Mouse (Mus musculus) hindbrain, embryonic 12.5 days (tissue): ENCODE results near the gene Hist1h2bg. TPM values are rescaled to one million over a fixed set of nuclear protein-coding genes. Genes with fewer than 3 reads are reported as not detected.
"Not testable (repeated sequence)": the region's sequence is repeated elsewhere in the genome, so short reads cannot be mapped to it uniquely, and the experiment has no call there.

Source experiments
- ATAC-seq: fragments of 200-750 bp; cut with Nextera tagmentation; 2 replicates; pipeline ENCODE4 v1.8.0; 2017; ENCODE audit warnings: moderate TSS enrichment; ENCODE audit not compliant: low FRiP score
- H3K27ac ChIP-seq: fragments of 300-500 bp; sonication (generic); 2 replicates; pipeline ENCODE4 v1.5.1; 2016; ENCODE audit warnings: mild to moderate bottlenecking
- H3K27me3 ChIP-seq: fragments of 300-500 bp; sonication (generic); 2 replicates; pipeline ENCODE4 v1.6.1; 2016; ENCODE audit warnings: mild to moderate bottlenecking
- H3K36me3 ChIP-seq: fragments of 300-500 bp; sonication (generic); 2 replicates; pipeline ENCODE4 v1.6.1; 2016; ENCODE audit warnings: mild to moderate bottlenecking
- H3K4me1 ChIP-seq: fragments of 300-500 bp; sonication (generic); 2 replicates; pipeline ENCODE4 v1.6.1; 2016
- H3K4me2 ChIP-seq: fragments of 300-500 bp; sonication (generic); replicated peaks from 2 replicates; pipeline ENCODE4 v1.6.1; 2016; ENCODE audit warnings: mild to moderate bottlenecking
- H3K4me3 ChIP-seq: fragments of 300-500 bp; sonication (generic); 2 replicates; pipeline ENCODE4 v1.5.1; 2016; ENCODE audit warnings: mild to moderate bottlenecking
- H3K9ac ChIP-seq: fragments of 300-500 bp; sonication (generic); 2 replicates; pipeline ENCODE4 v1.6.1; 2016; ENCODE audit warnings: mild to moderate bottlenecking, moderate library complexity
- H3K9me3 ChIP-seq: fragments of 300-500 bp; sonication (generic); replicated peaks from 2 replicates; pipeline ENCODE4 v1.6.1; 2016; ENCODE audit warnings: mild to moderate bottlenecking
- WGBS: fragments of 180-500 bp; shearing (Covaris S2); methylation state at CpG from one replicate; pipeline ENCODE4 v1.1.7; 2016; 5-methylcytosine and 5-hydroxymethylcytosine counted together
- polyA plus RNA-seq: library from polyadenylated mRNA; unstranded; fragments of >200 nt; fragmentation: Nextera tagmentation; extraction: Ambion mirVana; gene quantifications from 2 replicates; pipeline ENCODE4 v1.2.1, GENCODE M21; 2016

Gene Hist1h2bg
- polyA plus RNA-seq, 1 experiment from 2014 or later: 7.1 TPM

DNA sequence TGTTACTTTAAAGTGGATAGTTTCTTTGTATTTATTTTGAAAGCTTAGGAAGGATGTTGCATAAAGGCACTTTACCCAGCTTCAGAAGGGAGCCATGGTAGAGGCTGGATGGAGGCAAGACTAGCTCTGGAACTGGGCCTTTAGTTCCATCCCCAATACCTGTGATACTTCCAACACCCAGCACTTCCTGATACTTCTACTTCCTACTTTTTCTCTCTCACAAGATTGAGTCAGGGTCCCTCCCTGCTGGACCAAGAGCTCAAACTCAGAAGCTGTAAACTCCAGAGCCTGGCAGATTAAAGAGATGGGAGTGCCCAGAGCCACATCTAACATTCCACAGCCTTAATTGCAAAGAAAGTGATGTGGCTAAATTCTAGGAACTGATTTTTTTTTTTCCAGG lies 13.1 kb downstream of the Hist1h2bg start:
- Histone ChIP-seq H3K27ac (peak overlapping the region; percentile 94), H3K4me3 (peak overlapping the region; percentile 37; the same call in 1 of the 2 replicates), H3K9ac (peak overlapping the region; percentile 75)

GRCm38 (mm10) chr13:23585029-23585441 lies 13.8 kb downstream of the Hist1h2bg start:
- no peaks in the 10 kb centered on the region for H3K36me3 ChIP-seq
- peak overlapping the region; percentile 37 for H3K4me3 ChIP-seq
- no peaks in the 10 kb centered on the region for H3K27me3 ChIP-seq
- H3K9me3 ChIP-seq: no peaks in the 10 kb centered on the region
- ATAC-seq: peak; percentile 23; the same call in 1 of the 2 replicates
- H3K9ac ChIP-seq: peak overlapping the region; percentile 75
- under 1% methylated on average over 21 of the region's 21 CpGs for WGBS
- peak overlapping the region; percentile 69 for H3K4me2 ChIP-seq
- peaks cover 24% of the 10 kb centered on the region for H3K4me1 ChIP-seq
- peak overlapping the region; percentile 94 for H3K27ac ChIP-seq

More for the DNA sequence above, 13.1 kb downstream of the Hist1h2bg start:
- H3K9me3 ChIP-seq: no peaks in the 10 kb centered on the region
- peak overlapping the region; percentile 69 for H3K4me2 ChIP-seq
- ATAC-seq: no peak
- H3K4me1 ChIP-seq: peaks cover 24% of the 10 kb centered on the region
- H3K27me3 ChIP-seq: no peaks in the 10 kb centered on the region
- no peaks in the 10 kb centered on the region for H3K36me3 ChIP-seq

DNA sequence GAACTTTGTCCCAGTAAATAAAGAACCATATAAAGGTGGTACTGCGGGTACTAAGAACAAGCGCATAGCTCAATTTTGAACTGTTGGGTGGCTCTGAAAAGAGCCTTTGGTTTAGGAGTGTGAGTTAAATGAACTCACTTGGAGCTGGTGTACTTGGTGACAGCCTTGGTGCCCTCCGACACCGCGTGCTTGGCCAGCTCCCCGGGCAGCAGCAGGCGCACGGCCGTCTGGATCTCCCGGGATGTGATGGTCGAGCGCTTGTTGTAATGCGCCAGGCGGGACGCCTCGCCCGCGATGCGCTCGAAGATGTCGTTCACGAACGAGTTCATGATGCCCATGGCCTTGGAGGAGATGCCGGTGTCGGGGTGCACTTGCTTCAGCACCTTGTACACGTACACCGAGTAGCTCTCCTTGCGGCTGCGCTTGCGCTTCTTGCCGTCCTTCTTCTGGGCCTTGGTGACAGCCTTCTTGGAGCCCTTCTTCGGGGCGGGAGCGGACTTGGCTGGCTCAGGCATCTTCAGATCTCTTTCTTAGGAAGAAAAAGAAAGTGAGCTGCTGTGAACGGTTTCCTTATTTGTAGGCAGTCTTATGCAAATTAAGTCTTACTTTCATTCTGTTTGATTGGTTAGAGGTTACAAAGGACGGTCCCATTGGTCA lies 14.4 kb downstream of the Hist1h2bg start:
- Histone ChIP-seq H3K4me2 (peak overlapping the region; percentile 69), H3K9ac (peak overlapping the region; percentile 75), H3K27ac (peak overlapping the region; percentile 94), H3K4me1 (peaks cover 24% of the 10 kb centered on the region), H3K4me3 (peak overlapping the region; percentile 37)
- not testable (repeated sequence) for H3K9me3 ChIP-seq, H3K36me3 ChIP-seq, H3K27me3 ChIP-seq
- peak; percentile 91 for ATAC-seq
- 0% methylated on average over 23 of the region's 36 CpGs for WGBS

- no peaks in the 10 kb centered on the region for H3K36me3 ChIP-seq
- peak overlapping the region; percentile 49 for H3K9ac ChIP-seq
- peaks cover 24% of the 10 kb centered on the region for H3K4me1 ChIP-seq
- no peaks in the 10 kb centered on the region for H3K9me3 ChIP-seq
- no peak for ATAC-seq
- WGBS: 3% methylated on average over 22 of the region's 22 CpGs
- H3K27ac ChIP-seq: peak overlapping the region; percentile 94
- peak overlapping the region; percentile 37 for H3K4me3 ChIP-seq
- H3K4me2 ChIP-seq: peak overlapping the region; percentile 69
- H3K27me3 ChIP-seq: no peaks in the 10 kb centered on the region
These were observed 15.1 kb downstream of the Hist1h2bg start for GRCm38 (mm10) chr13:23586099-23586939.

DNA sequence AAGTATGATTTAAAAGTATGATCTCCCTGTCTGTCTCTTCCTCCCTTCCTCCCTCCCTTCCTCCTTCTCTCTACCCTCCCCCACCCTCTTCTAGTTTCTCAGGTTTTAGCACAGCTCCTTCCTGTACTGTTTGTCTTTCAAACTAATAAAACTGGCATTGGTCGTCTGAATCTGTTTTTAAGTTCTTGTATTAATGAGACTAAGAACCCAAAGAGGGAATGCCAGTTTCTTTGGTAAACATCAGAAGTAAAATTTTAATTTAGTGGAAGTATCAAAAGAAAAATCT lies 15.7 kb downstream of the Hist1h2bg start:
- 9% methylated on average over 1 of the region's 1 CpGs for WGBS
- H3K9ac ChIP-seq: peak overlapping the region; percentile 49; the same call in 1 of the 2 replicates

DNA sequence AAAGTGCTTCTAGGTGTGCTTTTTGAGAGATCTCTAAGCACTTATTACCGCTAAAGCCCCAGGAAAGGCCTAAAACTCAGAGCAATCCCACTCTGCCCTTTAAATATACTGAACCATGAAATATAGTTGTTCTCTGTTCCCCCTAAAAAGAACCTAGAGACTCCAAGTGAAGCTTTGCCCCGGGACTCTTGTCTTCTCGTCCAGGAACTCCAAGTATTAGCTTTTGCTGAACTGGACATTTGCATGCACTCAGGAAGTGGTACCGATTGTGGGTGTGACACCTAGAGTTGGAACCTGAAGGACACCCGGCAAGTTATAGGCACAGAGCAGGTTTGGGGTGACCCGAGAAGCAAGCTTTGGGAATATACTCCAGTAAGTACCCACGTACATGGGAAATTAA lies 20.0 kb downstream of the Hist1h2bg start:
- Histone ChIP-seq H3K4me3 (no peak overlapping the region), H3K9ac (no peak overlapping the region), H3K36me3 (no peaks in the 10 kb centered on the region), H3K4me1 (peaks cover 2% of the 10 kb centered on the region; the same call in 1 of the 2 replicates), H3K27ac (no peak overlapping the region), H3K27me3 (no peaks in the 10 kb centered on the region), H3K4me2 (no peak overlapping the region), H3K9me3 (no peaks in the 10 kb centered on the region)
- no peak for ATAC-seq
- WGBS: 92% methylated on average over 7 of the region's 7 CpGs

More for the DNA sequence above, 15.7 kb downstream of the Hist1h2bg start:
- Histone ChIP-seq H3K27ac (peak overlapping the region; percentile 87), H3K4me3 (peak overlapping the region; percentile 24; the same call in 1 of the 2 replicates), H3K4me1 (peaks cover 22% of the 10 kb centered on the region), H3K27me3 (no peaks in the 10 kb centered on the region), H3K4me2 (peak overlapping the region; percentile 69), H3K9me3 (no peaks in the 10 kb centered on the region), H3K36me3 (no peaks in the 10 kb centered on the region)
- ATAC-seq: no peak

DNA sequence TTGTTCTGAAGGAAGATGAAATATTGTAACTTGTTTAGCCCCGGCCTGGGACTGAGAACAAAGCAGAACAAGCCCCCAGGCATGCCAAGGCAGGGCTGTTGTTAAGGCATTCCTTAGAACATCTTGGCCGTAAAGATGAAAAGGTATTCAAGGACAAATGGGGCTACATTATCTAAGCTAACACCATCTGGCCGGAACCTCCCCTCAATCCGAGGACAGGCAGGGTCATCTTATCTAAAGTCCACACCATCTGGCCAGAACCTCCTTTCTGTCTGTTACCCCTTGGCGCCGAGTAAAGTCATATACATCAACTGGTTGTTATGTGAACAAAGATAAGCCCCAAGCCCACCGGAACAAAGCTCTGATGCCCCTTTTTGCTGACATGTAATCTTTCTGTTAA lies 20.7 kb downstream of the Hist1h2bg start:
- not testable (repeated sequence) for H3K27me3 ChIP-seq, H3K4me3 ChIP-seq, H3K4me1 ChIP-seq, H3K9ac ChIP-seq, H3K27ac ChIP-seq, H3K36me3 ChIP-seq, H3K4me2 ChIP-seq, ATAC-seq, H3K9me3 ChIP-seq
- WGBS: 88% methylated on average over 7 of the region's 7 CpGs

GRCm38 (mm10) chr13:23592614-23593013 lies 21.4 kb downstream of the Hist1h2bg start:
- Histone ChIP-seq H3K36me3 (no peaks in the 10 kb centered on the region), H3K9ac (no peak overlapping the region), H3K27ac (no peak overlapping the region), H3K27me3 (no peaks in the 10 kb centered on the region), H3K4me2 (no peak overlapping the region), H3K4me3 (no peak overlapping the region), H3K4me1 (no peaks in the 10 kb centered on the region), H3K9me3 (no peaks in the 10 kb centered on the region)
- 82% methylated on average over 7 of the region's 7 CpGs for WGBS
- ATAC-seq: no peak

- Histone ChIP-seq H3K27me3 (no peaks in the 10 kb centered on the region), H3K4me2 (no peak overlapping the region), H3K9ac (no peak overlapping the region), H3K27ac (no peak overlapping the region), H3K36me3 (no peaks in the 10 kb centered on the region), H3K4me3 (no peak overlapping the region), H3K4me1 (no peaks in the 10 kb centered on the region), H3K9me3 (no peaks in the 10 kb centered on the region)
- 82% methylated on average over 5 of the region's 5 CpGs for WGBS
- no peak for ATAC-seq
These were observed 22.0 kb downstream of the Hist1h2bg start for GRCm38 (mm10) chr13:23593051-23593770.

DNA sequence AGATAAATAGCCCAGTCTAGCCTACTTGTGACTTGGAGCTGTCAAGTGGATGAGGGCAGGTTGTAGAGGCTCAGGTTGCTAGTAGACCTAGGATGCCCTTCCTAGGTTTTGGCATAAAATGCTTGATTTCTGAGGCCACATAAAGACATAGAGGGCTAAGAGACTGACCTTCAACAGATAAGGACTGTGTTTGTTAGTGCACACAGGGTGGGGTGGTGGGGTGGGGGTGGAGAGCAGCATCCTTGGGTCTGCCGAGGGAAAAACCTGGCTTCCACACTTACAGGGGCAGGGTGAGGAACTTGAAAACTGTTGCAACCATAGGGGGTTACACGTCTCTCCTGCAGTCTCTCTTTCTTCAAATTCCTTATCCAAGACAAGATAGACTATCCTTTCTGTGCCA lies 24.0 kb downstream of the Hist1h2bg start:
- ATAC-seq: no peak
- Histone ChIP-seq H3K9ac (no peak overlapping the region), H3K27ac (no peak overlapping the region), H3K36me3 (no peaks in the 10 kb centered on the region), H3K27me3 (no peaks in the 10 kb centered on the region), H3K4me1 (no peaks in the 10 kb centered on the region), H3K4me2 (no peak overlapping the region), H3K9me3 (no peaks in the 10 kb centered on the region), H3K4me3 (no peak overlapping the region)
- 77% methylated on average over 2 of the region's 2 CpGs for WGBS

- no peaks in the 10 kb centered on the region for H3K9me3 ChIP-seq
- H3K36me3 ChIP-seq: no peaks in the 10 kb centered on the region
- H3K4me2 ChIP-seq: no peak overlapping the region
- H3K4me1 ChIP-seq: no peaks in the 10 kb centered on the region
- ATAC-seq: no peak
- H3K4me3 ChIP-seq: no peak overlapping the region
- no peaks in the 10 kb centered on the region for H3K27me3 ChIP-seq
- H3K9ac ChIP-seq: no peak overlapping the region
- WGBS: 89% methylated on average over 7 of the region's 7 CpGs
- no peak overlapping the region for H3K27ac ChIP-seq
These were observed 24.6 kb downstream of the Hist1h2bg start for GRCm38 (mm10) chr13:23595622-23596372.

GRCm38 (mm10) chr13:23597957-23598356 lies 26.8 kb downstream of the Hist1h2bg start:
- Histone ChIP-seq H3K9me3 (no peaks in the 10 kb centered on the region), H3K27me3 (no peaks in the 10 kb centered on the region), H3K4me3 (no peak overlapping the region), H3K36me3 (no peaks in the 10 kb centered on the region), H3K4me2 (no peak overlapping the region), H3K27ac (no peak overlapping the region), H3K4me1 (no peaks in the 10 kb centered on the region), H3K9ac (no peak overlapping the region)
- 8% methylated on average over 9 of the region's 9 CpGs for WGBS
- no peak for ATAC-seq
